Mouse (Mus musculus): ENCODE measurements around the gene Thrsp. TPM values are rescaled to one million over a fixed set of nuclear protein-coding genes. Genes with fewer than 3 reads are reported as not detected.
"Not testable (repeated sequence)": the region's sequence is repeated elsewhere in the genome, so short reads cannot be mapped to it uniquely, and the experiment has no call there.

Thrsp gene
- 0.27 TPM in 1 of 2 replicates, not detected in the other for polyA plus RNA-seq (2014; fragmentation: Nextera tagmentation; extraction: Ambion mirVana)

DNA sequence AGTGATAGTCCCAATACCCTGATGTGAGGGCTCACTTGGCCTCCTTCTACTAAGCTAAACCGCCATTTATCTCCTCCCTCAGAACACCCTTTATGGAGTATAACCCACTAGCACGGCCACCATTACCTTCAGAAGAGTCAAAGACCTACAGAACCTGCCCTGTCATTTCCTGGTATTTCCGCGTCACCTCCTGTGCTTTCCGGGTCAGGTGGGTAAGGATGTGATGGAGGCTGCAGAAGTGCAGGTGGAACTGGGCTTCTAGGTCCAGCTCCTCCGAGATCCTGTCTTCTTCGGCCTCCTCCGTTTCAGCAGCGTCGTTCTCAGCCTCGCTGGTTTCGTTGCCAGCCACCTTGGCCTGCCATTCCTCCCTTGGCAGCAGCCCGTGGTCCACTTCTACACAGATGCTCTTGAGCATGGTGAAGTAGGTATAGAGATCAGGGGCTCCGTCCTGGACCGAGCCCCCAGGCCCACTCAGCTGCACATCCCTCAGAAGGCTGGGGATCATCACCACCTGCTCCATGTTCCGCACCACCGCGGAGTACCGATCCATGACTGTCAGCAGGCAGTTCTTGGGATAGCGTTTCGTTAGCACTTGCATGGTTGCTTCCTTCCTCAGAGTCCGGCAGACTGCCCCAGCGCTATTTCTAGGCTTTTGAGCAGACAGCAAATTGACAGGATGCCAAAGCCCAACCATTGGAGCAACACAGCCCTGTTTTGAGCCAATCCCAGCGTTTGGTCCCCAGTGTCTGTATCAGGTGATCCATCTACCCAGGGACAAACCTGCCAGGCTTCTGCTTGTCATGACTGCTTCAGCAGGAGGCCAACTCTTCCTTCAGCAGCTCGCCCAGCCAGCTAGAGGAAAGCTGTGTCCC lies at the start of gene Thrsp:
Gene Thrsp, minus strand, starts transcription at position 825 of the 872 bp plus-strand sequence.
- H3K36me3 ChIP-seq (ENCODE audit: control insufficient read depth, insufficient read depth, low read length) = no peaks in the 10 kb centered on the region
- H3K4me3 ChIP-seq (ENCODE audit: low read depth, low read length) = no peak within 1 kb of the TSS
- WGBS = 77% methylated on average over 25 of the region's 25 CpGs
- H3K27me3 ChIP-seq (ENCODE audit: control insufficient read depth, insufficient read depth, low read length) = no peaks in the 10 kb centered on the region
- no peak within 1 kb of the TSS for H3K27ac ChIP-seq (replicated peaks; ENCODE audit: low read depth, low read length)
- ATAC-seq (ENCODE audit: insufficient number of reproducible peaks, low FRiP score, low TSS enrichment, low read depth) (no peak), DNase-seq (ENCODE audit: low spot score) (no peak)
- no peaks in the 10 kb centered on the region for H3K4me1 ChIP-seq (ENCODE audit: control insufficient read depth, insufficient read depth, low read length)
- H3K9me3 ChIP-seq (ENCODE audit: control insufficient read depth, low read length) = no peaks in the 10 kb centered on the region
- H3K4me2 ChIP-seq (ENCODE audit: low read depth, severe bottlenecking) = no peak within 1 kb of the TSS
- no peak within 1 kb of the TSS for H3K9ac ChIP-seq (ENCODE audit: low read length)

DNA sequence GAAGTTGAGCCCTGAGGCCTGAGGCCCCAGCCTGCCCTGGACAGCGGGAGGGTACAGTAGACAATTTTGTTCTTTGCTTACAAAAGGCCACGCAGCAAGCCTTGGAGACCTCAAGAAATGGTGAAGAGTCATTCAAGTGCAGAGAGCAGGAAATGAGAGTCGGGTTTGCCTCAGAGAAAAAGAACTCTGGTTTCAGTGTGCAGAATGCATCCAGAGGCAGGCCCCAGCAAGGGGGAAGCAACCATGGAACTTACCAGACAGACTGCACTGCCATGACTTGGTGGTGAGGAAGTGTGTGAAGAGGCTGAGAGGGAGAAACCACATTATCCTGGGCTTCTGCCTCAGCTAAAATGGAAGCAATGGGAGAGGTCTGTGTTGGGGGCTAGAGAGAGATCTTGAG lies 38.0 kb upstream of the Thrsp start:
- no peak for DNase-seq (ENCODE audit: low spot score)
- Histone ChIP-seq H3K4me3 (ENCODE audit: low read depth, low read length) (no peak overlapping the region), H3K4me2 (ENCODE audit: low read depth, severe bottlenecking) (no peak overlapping the region), H3K36me3 (ENCODE audit: control insufficient read depth, insufficient read depth, low read length) (no peaks in the 10 kb centered on the region), H3K9me3 (ENCODE audit: control insufficient read depth, low read length) (no peaks in the 10 kb centered on the region), H3K4me1 (ENCODE audit: control insufficient read depth, insufficient read depth, low read length) (no peaks in the 10 kb centered on the region), H3K27me3 (ENCODE audit: control insufficient read depth, insufficient read depth, low read length) (no peaks in the 10 kb centered on the region), H3K9ac (ENCODE audit: low read length) (no peak overlapping the region), H3K27ac (replicated peaks; ENCODE audit: low read depth, low read length) (no peak overlapping the region)
- ATAC-seq (ENCODE audit: insufficient number of reproducible peaks, low FRiP score, low TSS enrichment, low read depth) = no peak
- 80% methylated on average over 3 of the region's 3 CpGs for WGBS

DNA sequence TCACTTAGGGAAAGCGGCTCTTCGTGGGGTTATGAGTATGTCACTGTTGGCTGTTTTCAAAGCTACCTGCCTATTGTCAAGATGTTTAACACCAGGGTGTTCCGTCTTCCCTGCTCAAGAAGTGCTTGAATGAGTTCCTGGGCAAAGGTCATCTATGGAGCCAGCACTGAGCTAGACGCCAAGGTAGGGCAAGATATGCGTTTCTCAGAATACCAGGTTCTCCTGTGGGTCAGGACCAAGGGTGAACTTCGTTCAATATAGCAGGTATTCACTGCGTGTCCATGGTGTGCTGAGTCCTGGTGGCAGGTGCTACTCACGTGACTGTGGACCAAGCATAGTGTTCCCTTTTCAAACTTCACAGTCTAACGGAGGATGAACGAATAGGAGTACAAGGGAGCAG lies 37.3 kb upstream of the Thrsp start:
- Histone ChIP-seq H3K4me2 (ENCODE audit: low read depth, severe bottlenecking) (no peak overlapping the region), H3K36me3 (ENCODE audit: control insufficient read depth, insufficient read depth, low read length) (no peaks in the 10 kb centered on the region), H3K27me3 (ENCODE audit: control insufficient read depth, insufficient read depth, low read length) (no peaks in the 10 kb centered on the region), H3K4me3 (ENCODE audit: low read depth, low read length) (no peak overlapping the region), H3K9me3 (ENCODE audit: control insufficient read depth, low read length) (no peaks in the 10 kb centered on the region), H3K4me1 (ENCODE audit: control insufficient read depth, insufficient read depth, low read length) (no peaks in the 10 kb centered on the region), H3K9ac (ENCODE audit: low read length) (no peak overlapping the region), H3K27ac (replicated peaks; ENCODE audit: low read depth, low read length) (no peak overlapping the region)
- no peak for ATAC-seq (ENCODE audit: insufficient number of reproducible peaks, low FRiP score, low TSS enrichment, low read depth)
- WGBS = 94% methylated on average over 10 of the region's 10 CpGs
- no peak for DNase-seq (ENCODE audit: low spot score)

DNA sequence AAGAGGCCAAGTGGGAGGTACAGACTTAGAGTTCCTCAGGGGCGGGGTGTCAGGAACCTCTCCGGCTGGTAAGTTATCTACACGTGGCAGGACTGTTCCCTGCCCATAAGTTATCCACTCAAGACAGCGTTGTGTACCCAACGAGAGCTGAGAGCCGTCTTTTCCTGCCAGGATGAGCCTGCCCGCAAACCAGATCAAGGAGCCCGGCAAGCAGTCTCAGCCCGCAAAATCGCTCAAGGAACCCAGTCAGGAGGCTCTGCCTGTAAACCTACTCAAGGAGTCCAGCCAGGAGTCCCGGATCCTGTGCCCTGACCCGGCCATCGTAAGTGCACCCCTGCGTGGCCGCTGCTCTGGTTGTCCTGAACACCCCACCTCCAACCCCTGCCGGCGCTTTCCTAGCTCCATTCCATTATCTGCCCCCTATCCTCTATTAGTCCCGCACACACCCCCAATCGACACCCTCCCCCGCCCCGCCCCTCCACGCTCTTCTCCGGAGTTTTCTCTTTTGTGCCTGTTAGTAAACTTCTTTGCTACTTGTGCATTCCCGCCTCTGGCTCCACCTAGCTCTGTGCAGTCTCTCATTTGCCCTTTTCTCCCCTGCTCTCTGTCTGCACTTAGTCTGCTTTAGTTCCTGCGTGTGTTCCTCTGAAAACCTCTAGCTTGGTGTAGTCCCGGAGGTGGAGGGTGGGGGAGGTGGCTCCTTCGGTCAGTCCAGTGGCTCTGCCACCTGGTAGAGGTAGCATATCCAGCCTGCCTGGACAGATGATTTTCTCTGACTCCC lies 35.8 kb upstream of the Thrsp start:
- peak; percentile 57 for DNase-seq (ENCODE audit: low spot score)
- 5% methylated on average over 27 of the region's 27 CpGs for WGBS
- peak; percentile 62 for ATAC-seq (ENCODE audit: insufficient number of reproducible peaks, low FRiP score, low TSS enrichment, low read depth)

DNA sequence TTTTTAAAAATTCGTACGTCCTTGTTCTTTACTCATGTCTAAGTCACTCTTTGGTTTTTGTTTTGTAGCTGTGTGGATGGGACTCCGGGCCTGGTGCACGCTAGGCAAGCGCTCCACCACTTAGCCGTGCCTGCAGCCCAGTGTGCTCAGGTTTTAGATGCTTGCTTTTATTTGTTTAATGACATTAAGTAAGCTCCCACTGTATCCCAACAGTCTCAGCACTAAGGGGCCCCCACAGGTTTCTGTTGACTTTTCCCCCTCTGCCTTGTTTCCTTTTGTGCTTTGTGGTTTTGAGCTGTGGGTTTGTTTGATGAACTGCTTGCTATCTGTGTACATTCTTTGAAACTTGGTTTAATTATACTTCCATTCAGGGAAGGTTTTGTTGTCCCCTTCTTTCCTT lies 34.7 kb upstream of the Thrsp start:
- Histone ChIP-seq H3K4me1 (ENCODE audit: control insufficient read depth, insufficient read depth, low read length) (no peaks in the 10 kb centered on the region), H3K27ac (replicated peaks; ENCODE audit: low read depth, low read length) (no peak overlapping the region), H3K9me3 (ENCODE audit: control insufficient read depth, low read length) (no peaks in the 10 kb centered on the region; the same call in 1 of the 2 replicates), H3K27me3 (ENCODE audit: control insufficient read depth, insufficient read depth, low read length) (no peaks in the 10 kb centered on the region), H3K36me3 (ENCODE audit: control insufficient read depth, insufficient read depth, low read length) (no peaks in the 10 kb centered on the region), H3K9ac (ENCODE audit: low read length) (no peak overlapping the region), H3K4me2 (ENCODE audit: low read depth, severe bottlenecking) (no peak overlapping the region), H3K4me3 (ENCODE audit: low read depth, low read length) (no peak overlapping the region)
- ATAC-seq (ENCODE audit: insufficient number of reproducible peaks, low FRiP score, low TSS enrichment, low read depth) (no peak), DNase-seq (ENCODE audit: low spot score) (no peak)
- WGBS = 87% methylated on average over 6 of the region's 6 CpGs

More for the DNA sequence above, 35.8 kb upstream of the Thrsp start:
- Histone ChIP-seq H3K4me2 (ENCODE audit: low read depth, severe bottlenecking) (peak overlapping the region; percentile 79), H3K9me3 (ENCODE audit: control insufficient read depth, low read length) (no peaks in the 10 kb centered on the region; the same call in 1 of the 2 replicates), H3K27me3 (ENCODE audit: control insufficient read depth, insufficient read depth, low read length) (no peaks in the 10 kb centered on the region), H3K4me3 (ENCODE audit: low read depth, low read length) (peak overlapping the region; percentile 32), H3K27ac (replicated peaks; ENCODE audit: low read depth, low read length) (no peak overlapping the region), H3K4me1 (ENCODE audit: control insufficient read depth, insufficient read depth, low read length) (no peaks in the 10 kb centered on the region), H3K36me3 (ENCODE audit: control insufficient read depth, insufficient read depth, low read length) (no peaks in the 10 kb centered on the region), H3K9ac (ENCODE audit: low read length) (peak overlapping the region; percentile 51)

DNA sequence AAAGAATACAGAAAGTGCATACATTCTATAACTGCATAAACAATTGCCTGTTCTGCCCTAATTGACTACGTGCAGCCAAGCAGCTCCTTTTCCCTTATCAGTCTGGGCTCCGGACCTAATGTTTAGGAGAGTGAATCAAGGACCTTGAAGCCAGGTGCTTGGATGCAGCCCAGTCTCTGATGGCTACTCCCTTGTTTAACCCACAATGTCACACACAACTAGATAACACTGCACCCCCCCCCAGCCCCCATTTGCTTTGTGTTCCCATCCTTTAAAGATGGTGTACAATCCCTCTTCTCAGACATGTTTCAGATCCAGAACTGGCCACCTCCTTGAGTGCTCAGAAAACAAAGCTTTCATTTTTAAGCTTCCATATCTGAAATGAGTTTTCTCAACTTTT lies 33.5 kb upstream of the Thrsp start, which contains the start of gene Kctd14:
Gene Kctd14, plus strand, starts transcription at position 301 of the 400 bp plus-strand sequence.
- H3K4me3 ChIP-seq (ENCODE audit: low read depth, low read length); H3K36me3 ChIP-seq (ENCODE audit: control insufficient read depth, insufficient read depth, low read length); H3K4me1 ChIP-seq (ENCODE audit: control insufficient read depth, insufficient read depth, low read length); ATAC-seq (ENCODE audit: insufficient number of reproducible peaks, low FRiP score, low TSS enrichment, low read depth); H3K27me3 ChIP-seq (ENCODE audit: control insufficient read depth, insufficient read depth, low read length); H3K9ac ChIP-seq (ENCODE audit: low read length); H3K9me3 ChIP-seq (ENCODE audit: control insufficient read depth, low read length); H3K27ac ChIP-seq (replicated peaks; ENCODE audit: low read depth, low read length); DNase-seq (ENCODE audit: low spot score); H3K4me2 ChIP-seq (ENCODE audit: low read depth, severe bottlenecking): not testable (repeated sequence)
- whole genome bisulfite sequencing = 78% methylated on average over 2 of the region's 2 CpGs

DNA sequence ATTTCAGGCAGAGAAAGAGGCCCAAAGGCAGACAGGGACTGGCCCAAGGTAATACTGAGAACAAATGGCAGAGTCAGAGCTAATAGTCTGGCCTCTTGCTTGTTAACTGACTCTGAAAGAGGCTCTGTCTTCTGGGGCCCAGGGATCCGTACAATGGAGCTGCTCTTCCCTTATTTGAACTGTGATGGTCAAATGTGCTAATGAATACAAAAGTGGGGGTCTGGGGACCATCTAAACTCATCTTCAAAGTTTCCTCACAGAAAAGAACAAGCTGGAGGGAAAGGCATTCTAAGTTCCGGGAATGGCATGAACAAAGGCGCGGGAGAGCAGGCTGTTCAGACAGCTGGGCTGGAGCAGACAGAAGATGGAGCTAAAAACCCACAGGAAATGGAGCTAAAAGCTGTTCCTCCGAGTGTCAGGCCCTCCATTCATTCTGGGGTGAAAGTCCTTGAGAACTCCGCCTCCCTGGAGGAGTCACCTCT lies 29.6 kb upstream of the Thrsp start:
- DNase-seq (ENCODE audit: low spot score) (no peak), ATAC-seq (ENCODE audit: insufficient number of reproducible peaks, low FRiP score, low TSS enrichment, low read depth) (no peak)
- H3K27me3 ChIP-seq (ENCODE audit: control insufficient read depth, insufficient read depth, low read length) = no peaks in the 10 kb centered on the region
- no peaks in the 10 kb centered on the region for H3K36me3 ChIP-seq (ENCODE audit: control insufficient read depth, insufficient read depth, low read length)
- H3K4me2 ChIP-seq (ENCODE audit: low read depth, severe bottlenecking) = no peak overlapping the region
- no peaks in the 10 kb centered on the region; the same call in 1 of the 2 replicates for H3K9me3 ChIP-seq (ENCODE audit: control insufficient read depth, low read length)
- WGBS = 74% methylated on average over 6 of the region's 6 CpGs
- H3K9ac ChIP-seq (ENCODE audit: low read length) = no peak overlapping the region
- H3K27ac ChIP-seq (replicated peaks; ENCODE audit: low read depth, low read length) = no peak overlapping the region
- no peak overlapping the region for H3K4me3 ChIP-seq (ENCODE audit: low read depth, low read length)
- H3K4me1 ChIP-seq (ENCODE audit: control insufficient read depth, insufficient read depth, low read length) = no peaks in the 10 kb centered on the region

DNA sequence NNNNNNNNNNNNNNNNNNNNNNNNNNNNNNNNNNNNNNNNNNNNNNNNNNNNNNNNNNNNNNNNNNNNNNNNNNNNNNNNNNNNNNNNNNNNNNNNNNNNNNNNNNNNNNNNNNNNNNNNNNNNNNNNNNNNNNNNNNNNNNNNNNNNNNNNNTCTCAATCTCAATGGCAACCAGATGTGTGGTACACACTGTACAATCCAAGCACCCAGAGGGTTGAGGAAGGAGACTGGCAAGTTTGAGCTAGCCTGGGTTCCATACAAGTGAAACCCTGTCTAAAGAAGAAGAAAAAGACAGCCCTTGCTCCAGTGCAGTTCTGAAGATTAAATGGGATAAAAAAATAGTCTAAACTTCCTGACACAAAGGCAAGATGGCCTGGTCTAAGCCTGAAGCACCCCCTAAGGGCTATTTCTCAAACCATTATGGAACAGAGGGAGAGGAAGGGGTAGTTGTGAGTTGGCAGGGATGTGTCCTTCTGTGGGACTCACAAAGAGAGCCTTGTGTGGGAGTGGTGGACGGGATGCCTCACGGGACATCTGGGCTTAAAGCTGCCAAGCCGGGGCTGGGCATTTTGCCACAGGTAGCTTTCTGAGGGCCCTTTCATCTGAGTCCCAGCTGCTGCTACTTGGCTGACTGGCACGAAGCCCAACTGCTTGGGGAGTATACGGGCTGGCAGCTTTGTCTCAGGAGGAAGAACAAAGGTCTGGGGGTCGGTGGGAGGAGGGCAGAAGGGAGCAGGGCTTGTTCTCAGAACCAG lies 28.8 kb upstream of the Thrsp start:
- H3K36me3 ChIP-seq (ENCODE audit: control insufficient read depth, insufficient read depth, low read length) = no peaks in the 10 kb centered on the region
- H3K9me3 ChIP-seq (ENCODE audit: control insufficient read depth, low read length) = no peaks in the 10 kb centered on the region; the same call in 1 of the 2 replicates
- WGBS = 65% methylated on average over 6 of the region's 6 CpGs
- H3K27me3 ChIP-seq (ENCODE audit: control insufficient read depth, insufficient read depth, low read length) = no peaks in the 10 kb centered on the region
- no peaks in the 10 kb centered on the region for H3K4me1 ChIP-seq (ENCODE audit: control insufficient read depth, insufficient read depth, low read length)
- DNase-seq (ENCODE audit: low spot score) (no peak), ATAC-seq (ENCODE audit: insufficient number of reproducible peaks, low FRiP score, low TSS enrichment, low read depth) (no peak)
- H3K4me3 ChIP-seq (ENCODE audit: low read depth, low read length) = no peak overlapping the region
- no peak overlapping the region for H3K27ac ChIP-seq (replicated peaks; ENCODE audit: low read depth, low read length)
- no peak overlapping the region for H3K9ac ChIP-seq (ENCODE audit: low read length)
- H3K4me2 ChIP-seq (ENCODE audit: low read depth, severe bottlenecking) = no peak overlapping the region

Data from limb, embryonic 11.5 days (tissue).